Mouse (Mus musculus): Measurements from ENCODE around the gene Ptch2. TPM values are rescaled to one million over a fixed set of nuclear protein-coding genes. Genes with fewer than 3 reads are reported as not detected.

Ptch2 gene
- total and polyA plus RNA-seq, 3 experiments: 0.33 TPM; not detected in 2

DNA sequence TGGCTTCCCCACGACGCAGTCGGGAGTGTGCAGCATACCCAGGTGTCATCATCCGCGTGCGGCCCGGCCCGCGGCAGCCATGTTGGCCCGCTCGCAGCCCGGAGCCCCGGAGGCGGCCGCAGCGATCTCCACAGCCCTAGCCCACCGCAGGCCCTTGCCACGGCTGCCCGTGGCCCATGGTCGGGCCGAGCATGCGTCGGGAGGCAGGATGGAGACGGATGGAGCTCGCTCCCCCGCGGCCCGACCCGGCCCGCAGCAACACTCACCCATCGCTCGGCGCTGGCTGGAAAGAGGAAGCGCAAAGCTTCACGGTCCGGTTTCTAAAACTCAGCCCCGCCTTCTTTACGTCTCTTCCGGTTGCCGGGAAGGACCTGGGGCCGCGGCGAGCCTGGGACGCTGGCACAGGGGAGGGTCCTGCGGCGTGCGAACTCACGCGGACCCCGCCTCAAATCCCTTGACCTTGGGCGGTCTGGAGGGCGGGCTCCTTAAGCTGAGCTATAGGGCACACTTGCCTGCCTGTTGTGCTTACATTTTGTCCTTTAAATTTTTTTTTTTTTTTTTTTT lies 60.0 kb downstream of the Ptch2 start, which contains the start of gene Rps8 (continued):
- no peak for TF ChIP-seq MEF2A (IDR thresholded peaks at IDR 0.05; ENCODE audit: extremely low read depth, insufficient replicate concordance, low read depth, low read length, poor library complexity, severe bottlenecking)
- TF ChIP-seq MXI1 (IDR thresholded peaks at IDR 0.05; ENCODE audit: low read depth, low read length): peak; percentile 57
- TF ChIP-seq ZC3H11A (IDR thresholded peaks at IDR 0.05; ENCODE audit: low read depth, low read length): no peak
- peak; percentile 93 for TF ChIP-seq POLR2AphosphoS2 (IDR thresholded peaks at IDR 0.05; ENCODE audit: low read length)
- no peak for TF ChIP-seq ZKSCAN1 (IDR thresholded peaks at IDR 0.05; ENCODE audit: low read depth, low read length)
- no peak for TF ChIP-seq GATA1 (IDR thresholded peaks at IDR 0.05; ENCODE audit: low read depth, low read length)
- peak; percentile 84 for TF ChIP-seq MAX (IDR thresholded peaks at IDR 0.05; ENCODE audit: low read length)
- peak; percentile 98 for TF ChIP-seq NELFE (IDR thresholded peaks at IDR 0.05; ENCODE audit: low read depth, low read length)
- TF ChIP-seq MYC (IDR thresholded peaks at IDR 0.05; ENCODE audit: low read depth, low read length): peak; percentile 79
- TF ChIP-seq EP300 (IDR thresholded peaks at IDR 0.05; ENCODE audit: low read depth in 1 of 2, low read length in 2 of 2): no peak
- TF ChIP-seq ZMIZ1 (IDR thresholded peaks at IDR 0.05; ENCODE audit: low read depth, low read length): peak; percentile 97
- TF ChIP-seq TCF12 (IDR thresholded peaks at IDR 0.05; ENCODE audit: low read depth, low read length): peak; percentile 84
- no peak for TF ChIP-seq MAFK (IDR thresholded peaks at IDR 0.05; ENCODE audit: borderline replicate concordance, low read depth, low read length)
- no peak for TF ChIP-seq UBTF (IDR thresholded peaks at IDR 0.05; ENCODE audit: borderline replicate concordance, insufficient read depth, low read depth, low read length)
- no peak for TF ChIP-seq USF2 (IDR thresholded peaks at IDR 0.05; ENCODE audit: borderline replicate concordance in 1 of 2, insufficient read depth in 1 of 2, low read depth in 1 of 2, low read length in 2 of 2)
- no peak for TF ChIP-seq GABPA (IDR thresholded peaks at IDR 0.05; ENCODE audit: low read depth, low read length)
- TF ChIP-seq MYB (IDR thresholded peaks at IDR 0.05; ENCODE audit: low read depth, low read length): no peak
- TF ChIP-seq KAT2A (conservative IDR thresholded peaks at IDR 0.05; ENCODE audit: low read depth, low read length): peak; percentile 69
- no peak for TF ChIP-seq BHLHE40 (IDR thresholded peaks at IDR 0.05; ENCODE audit: borderline replicate concordance, low read depth, low read length)
- TF ChIP-seq CTCF (IDR thresholded peaks at IDR 0.05 in 2 of 3, conservative IDR thresholded peaks at IDR 0.05 in 1 of 3; ENCODE audit: control insufficient read depth in 1 of 3, insufficient read depth in 1 of 3, low read depth in 2 of 3, low read length in 3 of 3, poor library complexity in 1 of 3, severe bottlenecking in 1 of 3): no peak
- TF ChIP-seq HCFC1 (IDR thresholded peaks at IDR 0.05; ENCODE audit: low read depth, low read length): peak; percentile 81

DNA sequence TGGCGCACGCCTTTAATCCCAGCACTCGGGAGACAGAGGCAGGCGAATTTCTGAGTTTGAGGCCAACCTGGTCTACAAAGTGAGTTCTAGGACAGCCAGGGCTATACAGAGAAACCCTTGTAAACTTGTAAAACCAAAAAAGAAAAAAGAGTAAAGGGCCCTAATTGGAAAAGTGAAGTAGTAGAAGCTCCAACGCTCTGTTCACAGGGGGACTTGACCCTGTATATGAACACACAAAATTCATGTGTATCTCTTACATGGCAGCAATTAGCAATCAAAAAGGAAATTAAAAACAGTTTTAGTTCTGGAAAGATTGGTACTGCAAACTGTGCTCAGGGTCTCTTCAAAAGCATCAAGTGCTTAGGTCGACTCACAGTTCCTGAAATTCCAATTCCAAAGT lies 60.5 kb downstream of the Ptch2 start:
- Histone ChIP-seq H3K27ac (ENCODE audit: control insufficient read depth, low read depth, low read length) (peak overlapping the region; percentile 33), H3K36me3 (ENCODE audit: control insufficient read depth in 1 of 2, insufficient read depth in 2 of 2, low read length in 2 of 2) (peaks cover 16 to 19% of the 10 kb centered on the region in 2 experiments), H3K79me2 (ENCODE audit: control insufficient read depth, insufficient read depth, low read length, poor library complexity) (peaks cover 38% of the 10 kb centered on the region), H3K9ac (ENCODE audit: control insufficient read depth, low read depth, low read length, poor library complexity, severe bottlenecking) (peak overlapping the region; percentile 61), H3K4me3 (ENCODE audit: control insufficient read depth in 1 of 2, insufficient read depth in 1 of 2, low read depth in 2 of 2, low read length in 2 of 2) (peak overlapping the region; percentile 63 to 97), H3K27me3 (ENCODE audit: control insufficient read depth in 1 of 2, insufficient read depth in 2 of 2, low read length in 2 of 2) (no peaks in the 10 kb centered on the region), H3K9me3 (replicated peaks; ENCODE audit: insufficient read depth, low read length) (no peaks in the 10 kb centered on the region), H3K4me1 (ENCODE audit: control insufficient read depth in 1 of 2, insufficient read depth in 2 of 2, low read length in 2 of 2) (peaks cover 0 to 18% of the 10 kb centered on the region in 2 experiments; a peak in 2 of 4 replicates)
- DNase-seq (ENCODE audit: low read depth, low spot score): peak; percentile 41
- TF ChIP-seq ELF1 (IDR thresholded peaks at IDR 0.05; ENCODE audit: low read depth, low read length): no peak
- no peak for TF ChIP-seq ZC3H11A (IDR thresholded peaks at IDR 0.05; ENCODE audit: low read depth, low read length)
- TF ChIP-seq USF1 (IDR thresholded peaks at IDR 0.05; ENCODE audit: low read depth, low read length): no peak
- peak; percentile 5; the same call in 1 of the 2 replicates for TF ChIP-seq ZNF384 (IDR thresholded peaks at IDR 0.05; ENCODE audit: low read depth, low read length)
- no peak for TF ChIP-seq NELFE (IDR thresholded peaks at IDR 0.05; ENCODE audit: low read depth, low read length)
- no peak for TF ChIP-seq SMC3 (IDR thresholded peaks at IDR 0.05; ENCODE audit: low read depth, low read length)
- TF ChIP-seq MEF2A (IDR thresholded peaks at IDR 0.05; ENCODE audit: extremely low read depth, insufficient replicate concordance, low read depth, low read length, poor library complexity, severe bottlenecking): no peak
- no peak for TF ChIP-seq ETS1 (IDR thresholded peaks at IDR 0.05; ENCODE audit: low read depth, low read length)
- TF ChIP-seq JUND (IDR thresholded peaks at IDR 0.05; ENCODE audit: low read depth, low read length): no peak

Measured in MEL (cell line).